Mouse (Mus musculus): ENCODE data around the gene Rere. TPM values are rescaled to one million over a fixed set of nuclear protein-coding genes. Genes with fewer than 3 reads are reported as not detected.
A peak's percentile ranks its signal among the peaks of the same experiment; 100 is the strongest.

Rere gene
- polyA plus RNA-seq, 1 experiment from 2014 or later, result 5.9 TPM

GRCm38 (mm10) chr4:150456886-150457285, 175.4 kb downstream of the Rere start:
- Histone ChIP-seq H3K4me2 (no peak overlapping the region), H3K36me3 (no peaks in the 10 kb centered on the region), H3K4me1 (replicated peaks) (peaks cover 86% of the 10 kb centered on the region), H3K27me3 (no peaks in the 10 kb centered on the region), H3K9me3 (replicated peaks) (no peaks in the 10 kb centered on the region), H3K27ac (no peak overlapping the region), H3K4me3 (replicated peaks) (no peak overlapping the region), H3K9ac (no peak overlapping the region)
- 71% methylated on average over 2 of the region's 2 CpGs for WGBS (ENCODE audit: insufficient replicate concordance)
- no peak for ATAC-seq (ENCODE audit: low read depth)
- no peak for DNase-seq

- H3K4me2 ChIP-seq, result no peak overlapping the region
- DNase-seq (no peak), ATAC-seq (ENCODE audit: low read depth) (no peak)
- H3K4me1 ChIP-seq (replicated peaks), result peaks cover 85% of the 10 kb centered on the region
- H3K27me3 ChIP-seq, result no peaks in the 10 kb centered on the region
- H3K36me3 ChIP-seq, result no peaks in the 10 kb centered on the region
- H3K4me3 ChIP-seq (replicated peaks), result no peak overlapping the region
- peak overlapping the region; percentile 0; the same call in 1 of the 2 replicates for H3K27ac ChIP-seq
- WGBS (ENCODE audit: insufficient replicate concordance), result 61% methylated on average over 4 of the region's 4 CpGs
- no peaks in the 10 kb centered on the region for H3K9me3 ChIP-seq (replicated peaks)
- H3K9ac ChIP-seq, result no peak overlapping the region
Observed at GRCm38 (mm10) chr4:150457353-150457752, 175.9 kb downstream of the Rere start.

GRCm38 (mm10) chr4:150457771-150458170, 176.3 kb downstream of the Rere start:
- Histone ChIP-seq H3K27me3 (no peaks in the 10 kb centered on the region), H3K4me3 (replicated peaks) (no peak overlapping the region), H3K4me1 (replicated peaks) (peaks cover 85% of the 10 kb centered on the region), H3K4me2 (no peak overlapping the region), H3K9ac (no peak overlapping the region), H3K9me3 (replicated peaks) (no peaks in the 10 kb centered on the region), H3K36me3 (no peaks in the 10 kb centered on the region), H3K27ac (peak overlapping the region; percentile 0; the same call in 1 of the 2 replicates)
- ATAC-seq (ENCODE audit: low read depth) (no peak), DNase-seq (no peak)
- 54% methylated on average over 7 of the region's 7 CpGs for WGBS (ENCODE audit: insufficient replicate concordance)

DNA sequence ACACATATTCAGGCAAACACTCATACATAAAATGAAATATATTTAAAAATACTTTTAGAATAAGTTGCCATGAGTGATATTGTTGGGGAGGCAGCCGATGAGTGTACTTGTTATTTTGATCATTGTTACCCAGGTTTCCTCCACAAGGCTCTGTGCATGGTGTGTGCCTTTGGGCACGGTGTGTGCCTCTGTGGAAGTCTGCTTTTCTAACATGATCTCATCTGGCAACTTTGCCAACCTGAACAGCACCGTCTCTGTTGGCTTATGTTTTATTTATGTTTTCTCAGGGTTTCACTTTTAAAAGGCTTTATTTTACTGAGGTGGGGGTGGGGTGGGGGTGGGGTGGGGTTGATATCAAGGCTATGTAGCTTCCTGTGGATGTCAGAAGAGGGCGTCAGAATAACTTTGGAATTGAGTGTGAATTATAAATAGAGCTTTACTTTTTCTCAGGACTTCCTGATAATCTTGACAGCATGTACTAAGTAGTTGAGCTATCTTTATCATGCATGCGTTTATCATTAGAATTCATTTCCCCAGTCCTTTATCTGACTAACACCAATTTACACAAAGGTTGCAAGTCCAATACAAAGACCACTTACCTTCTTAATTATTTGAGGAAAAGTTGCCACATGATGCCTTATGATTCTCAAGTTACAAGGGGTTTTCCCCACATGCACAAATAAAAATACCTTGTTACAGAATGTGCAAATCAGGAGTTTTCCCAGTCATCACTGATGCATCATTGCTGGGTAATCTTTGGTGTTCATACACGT, 177.8 kb downstream of the Rere start:
- 20% methylated on average over 6 of the region's 6 CpGs for WGBS (ENCODE audit: insufficient replicate concordance)
- peak overlapping the region; percentile 84 for H3K27ac ChIP-seq
- peak; percentile 33; the same call in 1 of the 2 replicates for ATAC-seq (ENCODE audit: low read depth)
- H3K4me1 ChIP-seq (replicated peaks), result peaks cover 88% of the 10 kb centered on the region
- H3K4me3 ChIP-seq (replicated peaks), result no peak overlapping the region
- DNase-seq, result no peak
- H3K9ac ChIP-seq, result peak overlapping the region; percentile 38
- no peaks in the 10 kb centered on the region for H3K9me3 ChIP-seq (replicated peaks)
- H3K27me3 ChIP-seq, result no peaks in the 10 kb centered on the region
- H3K4me2 ChIP-seq, result peak overlapping the region; percentile 23
- no peaks in the 10 kb centered on the region for H3K36me3 ChIP-seq

DNA sequence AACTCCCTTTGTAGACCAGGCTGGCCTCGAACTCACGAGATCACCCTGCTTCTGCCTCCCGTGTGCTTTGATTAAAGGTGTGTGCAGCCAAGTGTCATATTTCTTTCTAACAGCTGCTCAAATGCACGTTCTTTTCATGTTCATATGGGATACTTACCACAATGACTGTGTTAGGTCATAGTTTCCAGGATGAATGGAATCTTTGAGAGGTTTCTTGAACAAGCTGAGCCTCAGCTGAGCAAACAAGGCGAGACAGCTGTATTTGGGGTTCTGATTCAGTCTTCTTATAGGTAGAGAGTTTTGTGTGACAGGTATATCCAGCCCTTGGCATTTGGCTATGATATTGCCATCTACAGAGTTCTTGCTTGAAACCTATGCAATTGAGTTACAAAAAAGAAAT, 179.0 kb downstream of the Rere start:
- Histone ChIP-seq H3K9ac (peak overlapping the region; percentile 38), H3K4me2 (peak overlapping the region; percentile 55), H3K4me3 (replicated peaks) (no peak overlapping the region), H3K4me1 (replicated peaks) (peaks cover 85% of the 10 kb centered on the region), H3K27me3 (no peaks in the 10 kb centered on the region), H3K9me3 (replicated peaks) (no peaks in the 10 kb centered on the region), H3K36me3 (no peaks in the 10 kb centered on the region), H3K27ac (peak overlapping the region; percentile 84)
- DNase-seq (no peak), ATAC-seq (ENCODE audit: low read depth) (no peak)
- 69% methylated on average over 5 of the region's 5 CpGs for WGBS (ENCODE audit: insufficient replicate concordance)

GRCm38 (mm10) chr4:150461011-150461410, 179.6 kb downstream of the Rere start:
- DNase-seq, result no peak

GRCm38 (mm10) chr4:150461427-150462189, 180.2 kb downstream of the Rere start:
- peaks cover 91% of the 10 kb centered on the region for H3K4me1 ChIP-seq (replicated peaks)
- ATAC-seq (ENCODE audit: low read depth) (peak; percentile 90), DNase-seq (peak; percentile 61)
- H3K36me3 ChIP-seq, result no peaks in the 10 kb centered on the region
- WGBS (ENCODE audit: insufficient replicate concordance), result 3% methylated on average over 6 of the region's 6 CpGs
- H3K27me3 ChIP-seq, result no peaks in the 10 kb centered on the region
- peak overlapping the region; percentile 30 for H3K9ac ChIP-seq
- 0 out of 2 replicates have a peak overlapping the region, but pooled peaks have one; percentile 5 for H3K4me3 ChIP-seq (replicated peaks)
- H3K27ac ChIP-seq, result peak overlapping the region; percentile 84
- peak overlapping the region; percentile 55 for H3K4me2 ChIP-seq
- H3K9me3 ChIP-seq (replicated peaks), result no peaks in the 10 kb centered on the region

More at GRCm38 (mm10) chr4:150461011-150461410, 179.6 kb downstream of the Rere start:
- WGBS (ENCODE audit: insufficient replicate concordance), result 14% methylated on average over 5 of the region's 5 CpGs
- Histone ChIP-seq H3K27ac (peak overlapping the region; percentile 84), H3K4me3 (replicated peaks) (0 out of 2 replicates have a peak overlapping the region, but pooled peaks have one; percentile 5), H3K9me3 (replicated peaks) (no peaks in the 10 kb centered on the region), H3K9ac (peak overlapping the region; percentile 30), H3K36me3 (no peaks in the 10 kb centered on the region), H3K27me3 (no peaks in the 10 kb centered on the region), H3K4me2 (peak overlapping the region; percentile 55), H3K4me1 (replicated peaks) (peaks cover 87% of the 10 kb centered on the region)
- ATAC-seq (ENCODE audit: low read depth), result peak; percentile 72

DNA sequence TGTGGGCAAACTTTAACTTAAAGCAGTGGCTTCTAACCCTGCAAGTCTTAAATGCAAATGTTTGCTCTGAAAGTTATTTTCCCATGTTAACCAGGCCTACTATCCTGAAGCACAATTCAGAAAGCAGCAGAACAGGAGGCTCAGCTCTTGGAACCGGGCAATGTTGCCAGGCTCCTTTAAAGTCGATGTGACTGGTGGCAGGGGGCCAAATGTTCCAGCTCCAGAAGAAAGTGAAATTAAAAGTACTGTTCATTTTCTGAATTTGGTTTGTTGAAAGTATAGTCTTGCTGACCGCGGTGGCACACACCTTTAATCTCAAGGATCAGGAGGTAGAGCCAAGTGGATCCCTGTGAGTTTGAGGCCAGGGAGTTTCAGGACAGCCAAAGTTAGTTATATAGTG, 180.9 kb downstream of the Rere start:
- DNase-seq (no peak), ATAC-seq (ENCODE audit: low read depth) (no peak)
- 52% methylated on average over 4 of the region's 4 CpGs for WGBS (ENCODE audit: insufficient replicate concordance)
- H3K4me2 ChIP-seq, result no peak overlapping the region
- H3K9ac ChIP-seq, result peak overlapping the region; percentile 44; the same call in 1 of the 2 replicates
- H3K36me3 ChIP-seq, result no peaks in the 10 kb centered on the region
- H3K4me3 ChIP-seq (replicated peaks), result no peak overlapping the region
- H3K9me3 ChIP-seq (replicated peaks), result no peaks in the 10 kb centered on the region
- peaks cover 85% of the 10 kb centered on the region for H3K4me1 ChIP-seq (replicated peaks)
- no peaks in the 10 kb centered on the region for H3K27me3 ChIP-seq
- H3K27ac ChIP-seq, result peak overlapping the region; percentile 78

DNA sequence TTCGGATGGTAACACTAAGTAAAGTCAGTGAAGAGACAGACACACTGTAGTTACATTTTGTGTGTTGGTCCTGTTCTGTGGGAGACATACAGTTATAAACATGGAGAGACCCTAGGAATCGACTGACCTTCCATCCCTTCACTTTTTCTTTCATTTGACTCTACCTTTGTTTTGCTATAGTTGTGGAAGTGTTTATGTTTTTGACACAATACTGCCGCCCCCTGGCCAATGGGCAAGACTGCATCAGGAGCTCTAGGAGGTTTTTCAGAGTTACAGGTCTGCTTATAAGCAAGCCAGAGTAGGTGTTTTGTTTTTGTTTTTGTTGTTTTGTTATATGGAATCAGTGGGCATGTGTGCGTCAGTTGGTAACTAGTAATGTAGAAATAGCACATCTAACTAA, 184.3 kb downstream of the Rere start:
- Histone ChIP-seq H3K4me2 (no peak overlapping the region), H3K36me3 (no peaks in the 10 kb centered on the region), H3K4me1 (replicated peaks) (peaks cover 64% of the 10 kb centered on the region), H3K9ac (no peak overlapping the region), H3K4me3 (replicated peaks) (no peak overlapping the region), H3K27me3 (no peaks in the 10 kb centered on the region), H3K9me3 (replicated peaks) (no peaks in the 10 kb centered on the region), H3K27ac (no peak overlapping the region)
- 42% methylated on average over 4 of the region's 4 CpGs for WGBS (ENCODE audit: insufficient replicate concordance)
- peak; percentile 49 for DNase-seq
- ATAC-seq (ENCODE audit: low read depth), result no peak

DNA sequence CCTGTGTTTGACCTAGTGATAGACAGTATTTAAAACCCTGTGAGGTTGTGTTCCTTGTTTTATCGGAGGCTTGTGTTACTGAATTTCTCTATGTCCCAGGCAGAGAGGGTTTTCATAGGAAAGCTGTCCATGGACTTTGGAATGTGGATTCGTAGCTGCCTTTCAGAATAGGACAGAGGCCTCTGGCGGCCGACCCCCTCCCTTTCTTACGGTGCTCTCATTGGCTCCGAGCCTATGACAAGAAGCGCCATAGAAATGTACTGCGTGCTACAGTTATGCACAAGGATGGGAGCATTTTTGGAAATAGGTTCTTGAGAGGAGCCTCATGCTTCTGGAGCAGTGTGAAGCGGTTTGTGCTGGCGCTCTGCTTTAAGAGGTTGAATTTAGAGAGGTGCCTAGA, 187.8 kb downstream of the Rere start:
- no peak overlapping the region for H3K9ac ChIP-seq
- no peak for ATAC-seq (ENCODE audit: low read depth)
- 82% methylated on average over 10 of the region's 10 CpGs for WGBS (ENCODE audit: insufficient replicate concordance)
- no peak for DNase-seq
- peaks cover 49% of the 10 kb centered on the region for H3K4me1 ChIP-seq (replicated peaks)
- H3K9me3 ChIP-seq (replicated peaks), result no peaks in the 10 kb centered on the region
- no peak overlapping the region for H3K4me3 ChIP-seq (replicated peaks)
- no peak overlapping the region for H3K4me2 ChIP-seq
- no peak overlapping the region for H3K27ac ChIP-seq
- no peaks in the 10 kb centered on the region for H3K27me3 ChIP-seq
- H3K36me3 ChIP-seq, result no peaks in the 10 kb centered on the region

- Histone ChIP-seq H3K27me3 (no peaks in the 10 kb centered on the region), H3K4me3 (replicated peaks) (no peak overlapping the region), H3K9me3 (replicated peaks) (no peaks in the 10 kb centered on the region), H3K36me3 (no peaks in the 10 kb centered on the region), H3K9ac (no peak overlapping the region), H3K4me1 (replicated peaks) (peaks cover 44% of the 10 kb centered on the region), H3K27ac (no peak overlapping the region), H3K4me2 (no peak overlapping the region)
- WGBS (ENCODE audit: insufficient replicate concordance), result 49% methylated on average over 4 of the region's 4 CpGs
- DNase-seq (no peak), ATAC-seq (ENCODE audit: low read depth) (peak; percentile 51; the same call in 1 of the 2 replicates)
Observed at GRCm38 (mm10) chr4:150470674-150471328, 189.4 kb downstream of the Rere start.

Data from liver, embryonic 13.5 days (tissue).